In the genomic region with DNA sequence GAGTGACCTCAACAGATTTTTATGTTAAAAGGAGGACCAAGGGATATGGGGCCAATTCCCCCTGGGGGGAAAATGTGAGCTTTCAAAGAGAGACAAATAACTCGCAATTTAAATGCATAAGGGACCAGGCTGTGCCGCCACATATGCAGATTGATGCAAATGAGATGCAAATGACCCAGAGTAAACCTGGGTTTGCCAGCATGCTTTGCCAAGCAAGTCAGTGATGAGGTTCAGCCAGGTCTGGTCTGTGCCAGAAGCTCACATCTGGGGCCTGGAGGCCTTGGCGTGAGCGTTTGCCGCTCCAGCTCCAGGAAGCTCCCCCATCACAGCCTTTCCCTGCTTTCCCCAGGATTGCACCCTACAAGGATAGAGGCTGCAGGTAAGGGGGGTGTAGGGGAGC, we compare ENCODE assay signal across 10 mouse cellular contexts.
A peak's percentile ranks its signal among the peaks of the same experiment; 100 is the strongest.
DNase-seq lines count a peak whose midpoint lies in the region; ATAC-seq lines count a peak whose summit lies in the region.
"Had no signal": no experiment of that assay in that cellular context is flagged by ENCODE, and none has a peak within 500 bp of the region (broad histone marks: within the 10 kb centered on the region; RNA-seq: fewer than 3 reads in every experiment).

No protein-coding gene starts in this region.

- H3K9ac ChIP-seq in midbrain, embryonic 11.5 days (ENCODE audit: low read length), result no peak overlapping the region
- H3K9ac ChIP-seq in hindbrain, embryonic 15.5 days, result no peak overlapping the region
- H3K9ac ChIP-seq in neural tube, embryonic 12.5 days, result no peak overlapping the region
- H3K9ac ChIP-seq: liver, embryonic 15.5 days had no signal

- no peaks in the 10 kb centered on the region for H3K36me3 ChIP-seq in midbrain, embryonic 10.5 days
- H3K36me3 ChIP-seq in midbrain, embryonic 11.5 days (ENCODE audit: control insufficient read depth, insufficient read depth, low read length), result no peaks in the 10 kb centered on the region
- H3K36me3 ChIP-seq in hindbrain, embryonic 15.5 days, result no peaks in the 10 kb centered on the region
- no peaks in the 10 kb centered on the region for H3K36me3 ChIP-seq in neural tube, embryonic 12.5 days
- H3K36me3 ChIP-seq: liver, embryonic 15.5 days had no signal

- peak overlapping the region; percentile 57 for H3K27ac ChIP-seq in midbrain, embryonic 10.5 days (replicated peaks)
- no peak overlapping the region for H3K27ac ChIP-seq in midbrain, embryonic 11.5 days (ENCODE audit: low read depth, low read length)
- peak overlapping the region; percentile 62 for H3K27ac ChIP-seq in hindbrain, embryonic 15.5 days (replicated peaks)
- peak overlapping the region; percentile 55; the same call in 1 of the 2 replicates for H3K27ac ChIP-seq in neural tube, embryonic 12.5 days
- H3K27ac ChIP-seq: liver, embryonic 15.5 days had no signal

- no peak overlapping the region for H3K4me3 ChIP-seq in midbrain, embryonic 10.5 days
- no peak overlapping the region for H3K4me3 ChIP-seq in midbrain, embryonic 11.5 days (ENCODE audit: low read depth, low read length)
- no peak overlapping the region for H3K4me3 ChIP-seq in hindbrain, embryonic 15.5 days
- no peak overlapping the region for H3K4me3 ChIP-seq in neural tube, embryonic 12.5 days
- H3K4me3 ChIP-seq: liver, embryonic 15.5 days had no signal

- H3K4me1 ChIP-seq in midbrain, embryonic 10.5 days, result peaks cover 37% of the 10 kb centered on the region
- H3K4me1 ChIP-seq in midbrain, embryonic 11.5 days (ENCODE audit: control insufficient read depth, insufficient read depth, low read length), result peaks cover 10% of the 10 kb centered on the region; the same call in 1 of the 2 replicates
- H3K4me1 ChIP-seq in hindbrain, embryonic 15.5 days (replicated peaks), result peaks cover 20% of the 10 kb centered on the region
- H3K4me1 ChIP-seq in neural tube, embryonic 12.5 days, result peaks cover 26% of the 10 kb centered on the region
- H3K4me1 ChIP-seq: liver, embryonic 15.5 days had no signal

- H3K9me3 ChIP-seq in midbrain, embryonic 10.5 days (replicated peaks), result no peaks in the 10 kb centered on the region
- H3K9me3 ChIP-seq in midbrain, embryonic 11.5 days (ENCODE audit: control insufficient read depth, low read length), result no peaks in the 10 kb centered on the region
- H3K9me3 ChIP-seq in hindbrain, embryonic 15.5 days, result no peaks in the 10 kb centered on the region
- H3K9me3 ChIP-seq in neural tube, embryonic 12.5 days, result no peaks in the 10 kb centered on the region
- H3K9me3 ChIP-seq: liver, embryonic 15.5 days had no signal

- no peaks in the 10 kb centered on the region for H3K27me3 ChIP-seq in midbrain, embryonic 10.5 days (ENCODE audit: low read depth, poor library complexity, severe bottlenecking)
- H3K27me3 ChIP-seq in midbrain, embryonic 11.5 days (ENCODE audit: control insufficient read depth, insufficient read depth, low read length), result no peaks in the 10 kb centered on the region
- H3K27me3 ChIP-seq in hindbrain, embryonic 15.5 days, result no peaks in the 10 kb centered on the region
- no peaks in the 10 kb centered on the region for H3K27me3 ChIP-seq in neural tube, embryonic 12.5 days (replicated peaks)
- H3K27me3 ChIP-seq: liver, embryonic 15.5 days had no signal

- peak; percentile 45 to 55 for DNase-seq in cerebellum, postnatal 14 days
- no peak for DNase-seq in cerebellum, adult 18-20 months
- no peak for DNase-seq in midbrain, embryonic 10.5 days (ENCODE audit: low spot score)
- no peak for DNase-seq in midbrain, embryonic 11.5 days (ENCODE audit: low spot score, missing footprints)
- no peak for DNase-seq in spleen, postnatal 4 days (ENCODE audit: low spot score in 2 of 2)
- DNase-seq in embryo, embryonic 10.5 days (ENCODE audit: low spot score), result no peak

- H3K4me2 ChIP-seq in midbrain, embryonic 11.5 days, result no peak overlapping the region
- H3K4me2 ChIP-seq in hindbrain, embryonic 15.5 days, result no peak overlapping the region
- peak overlapping the region; percentile 21; the same call in 1 of the 2 replicates for H3K4me2 ChIP-seq in neural tube, embryonic 12.5 days (replicated peaks)
- H3K4me2 ChIP-seq: liver, embryonic 15.5 days had no signal

- WGBS in midbrain, embryonic 10.5 days, result 68% methylated on average over 5 of the region's 5 CpGs
- WGBS in midbrain, embryonic 11.5 days, result 66% methylated on average over 5 of the region's 5 CpGs
- 22% methylated on average over 5 of the region's 5 CpGs for WGBS in hindbrain, embryonic 15.5 days
- 40% methylated on average over 5 of the region's 5 CpGs for WGBS in neural tube, embryonic 12.5 days

- ATAC-seq in midbrain, embryonic 11.5 days (ENCODE audit: low FRiP score), result no peak
- ATAC-seq in hindbrain, embryonic 15.5 days (ENCODE audit: low FRiP score, low read depth), result peak; percentile 84
- ATAC-seq in neural tube, embryonic 12.5 days (ENCODE audit: low FRiP score, low read depth), result peak; percentile 53
- ATAC-seq: inflammation-experienced regulatory T-cells, adult 6 months had no signal

Comparison
In these comparisons a context has a peak if more than half of its experiments do, and no peak if none do; other contexts are left out.
1. DNase-seq: peak in cerebellum, postnatal 14 days (2 of 2); none in cerebellum, adult 18-20 months (0 of 2), midbrain, embryonic 10.5 days (single experiment), midbrain, embryonic 11.5 days (single experiment), spleen, postnatal 4 days (0 of 2) and embryo, embryonic 10.5 days (single experiment).